Mouse (Mus musculus): Measurements from ENCODE around the gene Nono.

Gene Nono

DNA sequence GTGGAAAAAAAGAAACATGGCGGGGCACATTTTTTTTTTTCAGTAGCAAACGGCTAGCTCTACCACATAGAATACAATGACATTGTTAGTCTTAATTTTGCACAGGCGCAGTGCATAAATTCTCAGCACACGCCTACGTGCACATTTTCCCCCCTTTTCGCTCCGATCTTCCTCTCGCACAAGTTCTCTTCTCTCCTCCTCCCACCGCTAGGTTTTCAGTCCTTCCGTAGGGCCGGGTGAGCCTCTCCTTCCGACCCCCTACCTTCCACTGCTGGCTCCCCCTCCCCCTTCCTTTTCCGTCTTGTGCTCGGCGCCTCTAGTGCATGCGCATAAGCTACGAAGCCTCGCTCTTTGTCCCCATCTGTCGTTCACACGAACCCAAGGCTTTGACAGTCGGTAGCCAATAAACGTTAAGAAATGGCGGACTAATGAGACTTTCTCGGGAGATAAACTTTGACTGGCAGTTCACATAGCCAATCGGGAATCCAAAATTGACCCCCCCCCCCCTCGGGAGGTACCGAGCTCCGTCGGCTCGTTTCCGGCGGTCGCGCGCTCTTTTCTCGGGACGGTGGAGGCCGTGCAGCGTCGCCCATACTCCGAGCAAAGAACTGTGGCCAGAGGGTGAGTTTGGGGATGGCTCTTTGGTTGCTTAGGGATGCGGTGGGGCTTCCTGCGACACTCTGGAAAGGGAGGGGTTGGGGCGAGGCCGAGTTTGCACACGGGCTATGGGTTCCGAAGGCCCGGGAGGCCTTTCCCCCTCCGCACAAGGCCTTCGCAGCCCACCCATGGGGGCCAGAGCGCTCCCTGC is at the start of gene Nono:
Nono (plus strand) TSS at position 177 of the 808 bp plus-strand sequence.
- peak; percentile 93 for DNase-seq

DNA sequence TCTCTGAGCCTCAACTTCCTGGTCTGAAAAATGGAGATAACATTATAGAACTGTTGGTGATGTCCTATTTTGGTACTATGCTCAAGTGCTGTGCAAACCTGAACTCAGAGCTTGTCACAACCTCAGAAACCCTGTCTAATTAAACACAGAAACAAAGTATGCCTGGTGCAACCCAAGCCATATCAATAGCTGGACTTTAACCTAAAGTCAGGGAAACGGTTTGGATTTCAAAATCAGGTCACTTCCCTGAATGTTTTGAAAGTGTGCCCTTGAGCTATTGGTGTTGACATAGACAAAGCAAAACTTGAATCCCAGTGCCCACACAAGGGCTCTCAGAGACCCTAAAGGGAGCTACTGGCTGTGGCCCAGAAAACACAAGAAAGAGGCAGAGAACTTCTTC is 49.4 kb upstream of the Nono start:
- DNase-seq = no peak

DNA sequence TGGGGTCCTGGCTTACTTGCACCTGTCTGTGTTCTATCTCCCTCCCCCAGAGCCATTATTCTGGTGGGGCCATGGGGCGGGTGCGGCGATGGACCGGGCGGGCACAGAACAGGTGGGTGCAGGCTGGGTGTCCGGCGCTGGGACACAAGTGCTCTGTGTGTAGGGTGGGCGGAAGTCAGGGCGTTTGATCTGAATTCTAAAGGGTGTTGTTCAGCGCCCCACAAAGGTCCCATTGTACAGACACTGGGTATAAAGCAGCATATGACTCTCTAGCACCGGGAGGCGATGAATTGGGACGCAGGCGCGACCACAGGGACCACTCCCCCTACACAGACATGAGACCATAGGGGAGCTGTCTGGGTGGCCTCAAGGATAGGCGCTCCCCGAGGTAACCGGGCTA is 45.7 kb upstream of the Nono start:
- DNase-seq = no peak

DNA sequence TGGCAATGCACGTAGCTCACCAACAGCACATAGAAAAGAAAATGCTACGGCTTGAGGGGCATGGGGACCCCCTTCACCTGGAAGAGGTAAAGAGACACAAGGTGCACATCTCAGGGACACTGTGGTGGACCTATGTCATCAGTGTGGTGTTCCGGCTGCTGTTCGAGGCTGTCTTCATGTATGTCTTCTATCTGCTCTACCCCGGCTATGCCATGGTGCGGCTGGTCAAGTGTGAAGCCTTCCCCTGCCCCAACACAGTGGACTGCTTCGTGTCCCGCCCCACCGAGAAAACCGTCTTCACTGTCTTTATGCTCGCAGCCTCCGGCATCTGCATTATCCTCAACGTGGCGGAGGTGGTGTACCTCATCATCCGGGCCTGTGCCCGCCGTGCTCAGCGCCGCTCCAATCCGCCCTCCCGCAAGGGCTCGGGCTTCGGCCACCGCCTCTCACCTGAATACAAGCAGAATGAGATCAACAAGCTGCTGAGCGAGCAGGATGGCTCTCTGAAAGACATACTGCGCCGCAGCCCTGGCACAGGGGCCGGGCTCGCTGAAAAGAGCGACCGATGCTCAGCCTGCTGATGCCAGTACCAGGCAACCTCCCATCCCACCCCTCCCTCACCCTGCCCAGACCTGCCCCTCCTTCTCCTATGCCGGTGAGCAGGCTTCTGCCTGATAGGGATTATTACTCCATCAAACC is 44.5 kb upstream of the Nono start:
- DNase-seq = no peak

DNA sequence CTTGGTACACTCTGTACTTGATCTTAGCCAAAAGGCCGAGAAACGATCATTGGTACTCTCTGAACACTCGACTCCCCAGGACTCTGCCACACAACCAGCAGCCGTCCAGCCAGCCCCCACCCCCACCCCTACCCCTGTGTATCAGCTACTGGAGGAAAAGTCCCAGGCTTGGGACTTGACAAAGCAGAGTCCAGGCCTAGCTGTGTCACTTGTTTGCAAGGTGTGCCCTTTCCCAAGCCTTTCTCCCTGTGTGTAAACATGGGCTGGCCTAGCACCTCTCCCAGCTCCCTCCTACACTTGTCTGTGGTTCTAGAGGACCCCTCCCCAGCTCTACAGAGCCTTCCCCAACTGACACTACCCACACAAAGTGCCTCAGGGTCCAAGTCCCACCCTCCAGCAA is 42.9 kb upstream of the Nono start:
- DNase-seq = no peak

DNA sequence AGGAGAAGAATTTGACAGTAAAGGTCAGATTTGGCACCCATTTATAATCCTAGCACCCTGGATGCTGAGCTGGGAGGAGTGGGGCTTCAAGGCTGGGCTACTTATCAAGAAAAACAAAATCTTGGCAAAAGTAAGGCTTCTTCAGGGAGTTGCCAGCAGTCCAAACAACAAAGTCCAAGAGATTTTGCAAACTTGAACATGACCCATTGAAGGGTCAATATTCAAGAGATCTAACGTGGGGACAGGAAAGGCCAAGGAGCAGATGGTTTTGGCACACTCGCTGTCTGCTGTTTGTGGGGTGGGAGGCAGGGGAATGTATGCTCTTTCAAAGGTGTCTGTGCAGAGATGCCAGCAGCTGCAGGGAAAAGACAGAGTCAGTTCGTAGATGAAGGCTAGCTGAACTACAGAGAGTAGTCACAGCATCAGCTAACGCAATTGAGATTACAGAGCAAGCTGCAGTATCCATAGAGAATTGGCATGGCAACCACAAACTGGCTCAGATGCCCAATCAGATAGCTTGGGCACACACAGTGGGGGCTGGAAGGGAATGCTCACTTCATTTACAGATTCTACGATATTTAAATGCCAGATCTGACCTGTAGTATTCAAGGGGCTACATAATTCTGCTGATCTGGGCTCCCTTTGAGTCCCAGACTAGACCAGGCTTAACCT is 40.1 kb upstream of the Nono start:
- peak in 1 of 2 experiments; percentile 1 for DNase-seq

DNA sequence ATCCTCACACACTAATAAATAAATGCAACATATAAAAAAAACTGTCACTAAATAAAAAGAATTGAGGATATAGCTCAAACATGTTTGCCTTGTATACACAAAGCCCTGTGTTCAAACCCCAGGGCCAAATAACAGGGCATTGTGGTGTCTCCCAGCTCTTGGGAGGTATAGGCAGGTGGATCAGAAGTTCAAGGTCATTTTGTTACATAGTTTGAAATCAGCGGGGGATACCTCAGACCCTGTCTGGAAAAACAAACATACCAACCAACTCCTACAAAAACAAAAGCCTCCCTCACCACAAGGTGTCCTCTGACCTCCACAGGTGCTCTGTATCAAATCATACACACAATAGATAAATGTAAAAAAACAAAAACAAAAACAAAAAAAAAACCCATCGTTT is 34.8 kb upstream of the Nono start:
- no peak for DNase-seq

DNA sequence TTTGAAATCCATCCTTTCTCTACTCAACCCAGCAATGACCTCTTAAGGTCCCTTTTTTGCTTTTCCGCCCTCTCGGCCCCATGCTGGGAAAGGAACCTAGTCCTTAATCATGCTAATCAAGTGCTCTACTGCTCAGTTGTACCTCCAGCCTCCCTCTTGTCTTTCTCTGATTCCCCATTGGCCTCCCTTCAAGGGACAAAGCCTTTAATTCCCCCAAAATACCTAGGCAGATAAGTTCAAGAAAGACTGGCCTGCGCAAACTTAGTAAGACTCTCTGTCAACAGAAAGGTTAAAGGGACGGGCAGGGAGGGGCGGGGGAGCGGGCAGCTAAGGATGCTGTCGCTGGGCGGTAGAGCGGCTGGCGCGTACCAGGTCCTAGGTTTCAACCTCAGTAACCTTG is 32.7 kb upstream of the Nono start:
- DNase-seq = no peak

DNA sequence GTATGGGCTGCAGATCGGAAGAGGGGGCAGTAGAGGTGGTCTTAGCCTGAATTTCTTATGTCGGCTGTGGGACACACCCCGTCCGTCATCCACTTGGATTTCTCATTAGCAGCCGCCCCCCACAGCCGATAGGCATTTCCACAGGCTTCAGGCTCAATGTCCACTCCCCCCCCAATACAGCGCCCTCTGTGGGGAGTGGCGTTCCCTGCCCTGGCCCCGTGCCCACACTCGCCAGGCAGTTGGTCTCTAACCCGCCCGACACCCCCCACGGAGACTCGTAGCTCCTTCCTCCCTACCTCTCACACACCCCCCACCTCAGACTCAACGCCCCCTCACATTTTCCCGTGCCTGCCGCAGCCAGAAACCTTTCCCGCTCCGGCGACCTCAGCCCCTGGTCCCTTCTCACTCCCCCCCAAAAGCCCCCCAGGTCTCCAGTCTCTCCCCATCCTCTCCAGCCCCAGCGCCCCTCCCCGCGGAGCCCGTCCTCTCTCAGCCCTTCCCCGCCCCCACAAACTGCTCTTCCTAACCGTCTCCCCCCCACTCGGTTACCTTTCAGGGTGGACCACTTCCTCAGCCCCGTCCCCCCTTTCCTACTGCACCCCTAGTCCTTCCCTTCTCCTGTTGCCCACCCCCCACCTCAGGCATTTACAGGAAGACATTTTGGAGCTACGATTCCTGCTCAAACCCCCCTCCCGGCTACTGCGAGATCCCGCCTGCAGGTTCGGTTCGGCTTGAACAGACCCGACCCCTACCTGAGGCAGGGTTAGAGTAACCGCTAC is 10.0 kb upstream of the Nono start:
- peak; percentile 58 to 83 for DNase-seq

DNA sequence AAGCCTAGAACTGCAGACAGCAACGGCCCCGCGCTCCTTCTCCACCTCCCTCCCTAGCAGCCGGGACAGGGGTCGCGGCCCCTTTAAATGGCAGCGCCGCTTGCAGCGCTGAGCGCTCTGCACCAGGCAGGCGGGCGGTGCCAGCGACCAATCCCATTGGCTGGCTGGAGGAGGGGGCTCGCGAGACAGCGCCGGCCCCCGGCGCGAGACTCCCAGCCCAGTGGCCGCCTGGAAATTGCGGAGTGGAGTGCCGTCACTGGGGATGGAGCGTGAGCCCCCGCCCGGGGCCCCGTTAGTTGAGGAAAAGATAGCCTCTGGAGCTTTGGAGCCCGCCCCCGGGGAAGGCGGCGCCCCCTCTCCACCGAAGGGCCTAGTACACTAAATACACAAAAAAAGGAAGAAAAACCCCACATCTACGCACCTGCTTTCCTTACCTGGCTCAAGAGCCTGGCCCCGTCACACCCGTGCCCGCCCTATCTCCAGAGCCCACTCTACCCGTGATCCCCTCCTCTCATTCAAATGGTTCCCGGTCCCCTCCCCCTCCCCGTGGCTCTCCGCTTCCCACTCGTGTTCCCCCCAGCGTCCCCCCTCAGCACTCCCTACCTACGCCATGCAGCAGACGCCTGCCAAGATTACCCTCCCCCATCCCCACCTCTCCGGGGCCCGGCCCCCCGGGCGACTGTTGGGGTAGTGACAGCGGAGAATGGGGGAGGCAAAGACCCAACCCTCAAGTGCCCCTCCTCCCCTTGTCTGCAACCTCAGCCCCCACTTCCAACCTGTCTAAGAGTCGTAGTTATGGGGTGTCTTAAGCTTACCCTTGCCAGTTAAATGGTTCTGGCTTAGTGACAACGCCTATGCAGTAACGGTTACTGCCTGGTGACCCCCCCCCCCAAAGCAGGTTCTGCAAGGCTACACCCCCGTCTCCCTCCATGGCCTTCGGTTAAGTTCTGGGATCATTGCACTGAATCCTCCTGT is 9.1 kb upstream of the Nono start:
- DNase-seq = peak; percentile 85 to 94

DNA sequence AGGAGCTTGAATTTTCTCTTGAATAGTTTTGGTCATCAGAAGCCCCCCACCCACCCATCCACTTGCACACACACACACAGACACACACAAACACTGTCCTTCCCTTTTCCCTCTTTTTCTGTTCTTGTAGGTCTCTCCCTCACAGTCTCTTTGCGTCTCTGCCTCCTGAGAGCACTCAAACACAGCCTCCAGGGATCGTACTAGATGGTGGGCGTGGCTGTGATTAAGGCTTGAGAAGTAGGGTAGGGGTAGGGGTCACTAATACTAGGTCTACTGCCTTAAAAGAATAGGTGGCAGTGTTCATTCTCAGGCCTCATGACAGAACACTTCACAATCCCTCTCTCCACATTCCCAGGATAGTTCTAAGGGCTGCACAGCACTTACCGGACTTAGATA is 8.4 kb upstream of the Nono start, which contains the start of gene Zmym3:
Zmym3 (minus strand) TSS at position 150 of the 396 bp plus-strand sequence.
- DNase-seq = no peak

DNA sequence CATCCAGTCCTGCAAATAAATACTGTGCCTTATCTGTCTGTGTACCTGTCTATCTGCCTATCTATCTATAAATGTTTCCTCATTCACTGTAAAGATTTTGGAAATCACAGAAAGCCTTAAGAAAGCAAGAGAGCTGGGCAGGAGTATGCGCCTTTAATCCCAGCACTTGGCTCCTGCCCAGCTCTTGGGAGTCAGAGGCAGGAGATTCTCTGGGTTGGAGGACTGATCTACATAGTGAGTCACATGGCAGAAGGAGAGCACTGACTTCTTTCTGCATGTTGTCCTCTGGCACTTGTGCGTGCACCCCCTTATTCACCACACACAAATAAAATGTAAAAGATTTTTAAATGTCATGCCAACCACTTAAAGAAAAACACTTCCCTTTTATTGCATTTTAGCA is 5.7 kb upstream of the Nono start:
- DNase-seq = no peak

DNA sequence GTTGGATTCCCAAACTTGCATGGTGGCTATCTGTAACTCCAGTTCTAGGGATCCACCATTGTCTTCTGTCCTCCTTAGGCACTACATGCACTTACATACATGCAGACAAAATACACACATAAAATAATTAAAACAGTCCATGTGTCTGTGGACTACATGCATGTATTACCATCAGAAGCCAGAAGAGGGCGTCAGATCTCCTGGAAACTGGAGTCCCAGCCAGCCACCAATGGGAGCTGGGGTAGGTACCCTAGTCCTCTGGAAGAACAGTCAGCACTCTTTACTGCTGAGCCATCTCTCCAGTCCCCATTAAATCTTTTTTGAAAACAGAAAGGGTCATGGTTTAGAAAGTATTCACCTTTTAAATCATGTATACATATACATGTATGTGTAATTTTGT is 1.3 kb upstream of the Nono start:
- peak; percentile 47 to 61 for DNase-seq

DNA sequence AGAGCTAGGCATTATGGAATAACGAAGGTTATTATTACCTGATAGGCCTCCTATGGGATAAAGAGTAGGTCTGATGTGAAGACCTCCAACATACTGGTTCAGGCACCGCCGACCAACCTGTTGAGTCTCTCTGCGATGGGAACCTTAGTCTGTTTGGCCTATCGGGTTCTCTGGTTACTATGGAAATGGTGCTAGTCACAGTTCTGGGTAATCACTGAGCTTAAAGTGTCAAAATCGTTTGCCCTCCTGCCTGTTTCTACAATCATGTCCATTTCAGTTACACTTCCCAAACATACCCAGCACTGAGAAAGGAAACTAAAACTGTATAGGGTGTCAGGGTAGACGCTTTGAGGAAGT is 355 bp upstream of the Nono start:
- DNase-seq = no peak

DNA sequence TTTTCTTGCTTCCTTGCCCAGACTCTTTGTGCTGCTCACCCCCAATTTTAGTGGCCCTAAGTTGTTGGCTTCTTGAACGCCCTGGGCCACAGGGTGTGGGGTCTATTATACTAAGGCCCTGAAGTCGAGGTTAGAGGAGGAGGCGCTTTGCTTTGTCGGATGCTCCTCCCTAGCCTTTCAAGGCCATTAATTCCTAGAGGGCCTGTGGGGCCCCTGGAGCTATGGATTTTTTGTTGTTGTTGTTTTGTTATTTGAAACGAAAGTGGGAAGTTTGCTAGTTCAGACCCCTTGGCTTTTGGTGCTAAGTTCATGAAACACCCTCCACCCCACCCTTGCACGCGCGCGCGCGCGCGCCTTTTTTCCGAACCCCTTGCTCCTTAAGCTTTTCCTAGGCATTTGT is 858 bp downstream of the Nono start:
- DNase-seq = peak in 1 of 2 experiments; percentile 40

DNA sequence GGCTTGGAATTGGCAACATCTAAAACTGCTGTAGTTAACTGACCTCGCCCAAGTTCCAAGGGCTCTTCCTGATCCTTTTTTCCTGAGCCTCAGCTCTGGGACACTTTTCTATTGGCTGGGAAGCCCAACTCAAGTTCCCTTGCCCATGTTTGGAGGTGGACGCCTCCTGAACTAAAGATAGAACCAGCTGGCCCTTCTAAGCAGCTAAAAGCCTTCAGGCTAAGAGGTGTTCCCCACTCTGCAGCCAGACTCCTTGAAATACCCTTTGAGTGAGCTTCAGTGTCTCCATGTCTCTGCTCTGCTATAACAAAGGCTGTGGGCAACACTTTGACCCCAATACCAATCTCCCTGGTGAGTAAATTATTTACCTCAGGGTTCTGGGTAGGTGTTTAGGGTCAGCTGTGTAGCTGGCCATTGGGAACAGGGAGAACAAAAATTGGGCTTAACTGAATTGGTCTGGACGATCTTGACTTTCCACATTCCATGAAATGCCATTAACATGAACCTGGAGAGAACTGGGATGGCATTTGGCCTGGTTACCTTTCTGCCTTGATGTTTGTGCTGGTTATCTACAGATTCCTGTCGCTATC is 19.9 kb downstream of the Nono start, which contains the start of gene Itgb1bp2:
Itgb1bp2 (plus strand) TSS at position 203 of the 590 bp plus-strand sequence.
- peak; percentile 1 to 47 for DNase-seq

DNA sequence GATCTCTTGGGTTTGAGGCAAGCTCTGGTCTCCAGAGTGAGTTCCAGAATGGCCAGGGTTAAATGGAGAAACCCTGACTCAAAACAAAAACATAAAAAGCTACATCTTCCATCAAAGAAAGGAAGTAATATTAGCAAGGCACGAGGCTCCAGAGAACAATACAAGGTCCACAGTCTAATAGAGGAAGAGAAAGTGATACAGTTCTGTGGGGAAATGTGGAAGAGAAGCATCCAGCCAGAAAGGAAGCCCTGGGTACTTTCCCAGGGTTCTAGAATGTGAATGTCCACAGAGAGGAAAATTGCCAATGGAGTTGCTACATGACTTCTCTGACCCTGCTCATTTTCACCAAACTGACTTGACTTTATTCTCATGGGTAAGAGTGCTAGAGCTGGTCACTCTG is 22.0 kb downstream of the Nono start:
- no peak for DNase-seq

DNA sequence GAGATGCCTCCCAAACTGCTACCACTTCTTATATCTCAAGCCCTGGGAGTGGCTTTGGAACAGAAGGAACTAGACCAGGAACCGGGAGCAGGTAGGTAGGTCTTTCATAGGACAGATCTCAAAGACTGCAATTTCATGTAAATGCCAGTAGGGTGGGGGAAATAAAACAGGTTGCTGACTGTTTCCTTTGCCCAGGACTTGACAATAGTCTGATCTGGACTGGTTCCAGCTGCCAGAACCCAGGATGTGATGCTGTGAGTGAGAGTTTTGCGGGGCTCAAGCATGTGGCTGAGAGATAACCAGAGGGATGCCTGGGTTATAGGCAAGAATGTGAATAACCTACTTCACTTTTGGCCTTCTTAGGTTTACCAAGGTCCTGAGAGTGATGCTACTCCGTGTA is 22.5 kb downstream of the Nono start:
- no peak for DNase-seq

DNA sequence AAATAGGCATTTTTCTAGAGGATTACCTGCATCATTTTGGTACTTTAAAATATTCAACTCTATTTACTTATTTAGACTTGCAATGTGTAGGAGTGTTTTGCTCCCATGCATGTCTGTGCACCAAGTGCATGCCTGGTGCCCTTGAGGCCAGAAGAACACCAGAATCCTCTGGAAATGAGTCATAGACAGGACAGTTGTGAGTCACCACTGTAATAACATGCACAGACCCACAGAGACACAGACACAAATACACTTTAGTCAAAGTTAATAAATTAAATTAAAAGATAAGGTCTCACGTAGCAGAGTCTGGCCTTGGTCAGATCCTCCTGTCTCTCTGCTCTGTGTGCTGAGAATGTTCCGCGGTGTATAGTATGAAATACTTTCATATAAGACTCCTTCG is 43.1 kb downstream of the Nono start:
- DNase-seq = no peak

DNA sequence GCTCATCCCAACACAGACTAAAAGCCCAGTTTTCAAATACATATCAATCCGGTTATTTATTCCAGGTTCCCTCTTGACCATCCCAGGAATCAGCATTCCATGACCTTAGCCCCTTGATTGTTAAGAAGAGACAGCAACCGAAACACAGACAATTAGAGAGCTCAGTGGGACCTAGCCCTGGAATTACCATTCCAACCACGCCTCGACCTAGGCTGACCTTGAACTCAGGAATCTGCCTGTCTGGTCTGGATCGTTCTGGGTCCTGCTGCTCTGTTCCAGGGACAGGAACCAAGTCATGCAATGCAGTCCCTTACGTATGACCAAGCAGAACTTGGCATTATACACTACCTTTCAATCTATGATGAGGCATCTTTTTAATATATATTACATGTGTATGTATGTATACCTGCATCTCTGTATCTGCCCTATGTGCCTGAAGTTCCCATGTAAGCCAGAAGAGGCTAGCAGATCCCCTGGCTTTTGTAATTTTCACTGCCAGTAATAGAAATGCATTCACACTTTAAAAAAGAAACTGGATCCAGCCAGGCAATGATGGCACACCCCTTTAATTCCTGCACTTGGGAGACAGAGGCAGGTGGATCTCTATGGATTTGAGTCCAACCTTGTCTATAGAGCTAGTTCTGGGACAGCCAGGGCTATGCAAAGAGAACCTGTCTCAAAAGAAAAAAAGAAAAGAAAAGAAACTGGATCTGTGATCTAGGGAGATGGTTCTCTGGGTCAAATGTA is 52.7 kb downstream of the Nono start:
- DNase-seq = no peak
